Mouse (Mus musculus) naive thymus-derived CD4-positive, alpha-beta T cell, adult 2 months (primary cell): ENCODE results near the gene BC067074.
A peak's percentile ranks its signal among the peaks of the same experiment; 100 is the strongest.
"Not testable (repeated sequence)": the region's sequence is repeated elsewhere in the genome, so short reads cannot be mapped to it uniquely, and the experiment has no call there.

Experiments
- DNase-seq: peaks from one replicate; pipeline ENCODE4 v3.0.0-alpha.2; 2011; ENCODE audit warnings: low read depth

BC067074 gene

GRCm38 (mm10) chr13:113292975-113293706, at the start of gene BC067074:
Gene BC067074, plus strand, starts transcription at chr13:113293159.
- no peak for DNase-seq

DNA sequence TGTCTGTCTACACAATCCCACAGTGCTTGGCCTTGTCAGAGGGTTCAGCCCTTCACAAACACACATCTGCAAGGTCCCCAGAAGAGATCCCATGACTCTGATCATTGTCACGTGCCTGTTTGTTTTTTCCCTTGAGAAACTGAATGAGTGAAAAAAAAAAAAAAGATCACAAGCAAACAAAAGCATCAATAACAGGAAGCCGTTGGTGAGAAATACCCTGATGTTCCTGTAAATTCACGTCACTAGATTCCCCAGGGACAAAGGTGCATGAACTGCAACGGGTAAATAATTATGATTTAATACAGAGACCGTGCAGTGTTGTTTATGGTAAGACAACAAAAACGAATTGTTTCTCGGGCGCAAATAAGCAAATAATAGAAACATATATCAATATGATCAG, 47.9 kb upstream of the BC067074 start:
- no peak for DNase-seq

GRCm38 (mm10) chr13:113252580-113252979, 40.4 kb upstream of the BC067074 start:
- not testable (repeated sequence) for DNase-seq

- no peak for DNase-seq
Measured at GRCm38 (mm10) chr13:113256766-113257165, 36.2 kb upstream of the BC067074 start.

DNA sequence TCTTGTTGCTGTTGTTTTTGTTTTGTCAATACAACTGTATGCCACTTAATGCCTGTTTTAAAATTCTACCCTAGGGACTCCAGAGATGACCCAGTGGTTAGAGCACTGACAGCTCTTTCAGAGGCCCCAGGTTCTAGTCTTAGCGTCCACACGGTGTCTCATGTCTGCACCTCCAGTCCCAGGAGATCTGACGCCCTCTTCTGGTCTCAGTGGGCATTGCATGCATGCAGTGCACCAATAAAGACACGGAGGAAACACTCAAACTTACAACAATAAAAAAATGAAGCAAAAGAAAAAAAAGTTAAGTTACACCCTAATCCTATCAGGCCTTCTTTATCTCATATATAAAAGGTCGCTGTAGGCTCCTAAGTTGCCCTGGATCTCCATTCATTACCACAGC, 35.8 kb upstream of the BC067074 start:
- no peak for DNase-seq

DNA sequence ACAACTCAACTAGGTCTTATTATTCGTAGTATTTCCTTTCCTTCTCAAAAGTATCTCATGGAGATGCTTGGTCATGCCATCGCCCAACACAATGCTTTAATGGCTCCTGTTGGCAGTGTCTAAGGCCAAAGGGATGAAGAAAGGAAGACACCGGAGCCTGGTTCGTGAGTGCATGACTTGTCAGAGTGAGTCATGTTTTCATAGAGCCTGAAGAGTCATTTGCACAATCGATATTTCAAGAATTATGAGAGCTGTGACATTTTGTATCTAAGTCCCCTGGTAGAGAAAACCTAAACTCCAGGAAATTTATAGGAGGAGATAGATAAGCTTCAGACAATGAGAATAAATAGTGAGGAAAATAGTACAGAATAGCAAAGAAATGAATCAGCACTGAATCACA, 33.7 kb upstream of the BC067074 start:
- DNase-seq = no peak

- DNase-seq = no peak
Measured at GRCm38 (mm10) chr13:113262822-113263221, 30.1 kb upstream of the BC067074 start.

DNA sequence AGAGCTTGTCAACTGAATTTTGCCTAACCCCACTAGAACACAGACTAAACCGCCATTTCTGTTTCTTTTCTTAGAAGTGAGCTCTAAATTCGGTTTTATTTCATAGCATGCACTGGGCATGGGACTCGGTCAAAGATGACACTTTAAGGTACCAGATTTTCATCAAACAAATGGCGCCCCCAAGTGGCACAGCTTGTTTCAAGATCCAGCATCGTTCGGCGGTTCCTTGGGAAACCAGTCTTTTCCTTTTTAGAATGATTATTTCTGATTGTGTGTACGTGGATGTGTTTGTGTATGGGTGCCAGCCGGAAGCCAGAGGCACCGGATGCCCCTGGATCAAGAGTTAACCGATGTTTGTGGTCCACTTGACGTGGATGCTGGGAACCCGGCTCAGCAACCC, 27.7 kb upstream of the BC067074 start:
- DNase-seq = peak; percentile 52

GRCm38 (mm10) chr13:113266495-113266951, 26.4 kb upstream of the BC067074 start:
- DNase-seq = peak; percentile 78

DNA sequence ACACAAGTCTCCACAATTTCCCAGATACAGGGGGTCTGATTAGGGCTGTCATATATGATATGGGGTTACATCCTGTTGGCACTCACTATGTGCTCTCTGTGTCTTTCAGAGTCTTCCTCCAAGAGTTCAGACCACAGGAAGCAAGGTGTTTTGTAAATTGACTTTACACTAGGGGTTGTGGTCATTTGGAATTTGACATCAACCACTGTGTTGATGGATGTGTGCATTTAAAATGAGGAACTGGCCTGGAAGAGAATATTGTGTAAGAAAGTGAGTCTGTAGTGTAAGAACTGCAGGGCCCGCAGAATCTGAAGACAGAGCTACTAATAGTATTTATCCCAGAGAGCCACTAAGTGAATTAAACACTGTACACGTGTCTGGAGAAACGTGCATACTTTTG, 25.8 kb upstream of the BC067074 start:
- DNase-seq = no peak

- DNase-seq = peak; percentile 71
Measured at GRCm38 (mm10) chr13:113269777-113270776, 22.9 kb upstream of the BC067074 start.

DNA sequence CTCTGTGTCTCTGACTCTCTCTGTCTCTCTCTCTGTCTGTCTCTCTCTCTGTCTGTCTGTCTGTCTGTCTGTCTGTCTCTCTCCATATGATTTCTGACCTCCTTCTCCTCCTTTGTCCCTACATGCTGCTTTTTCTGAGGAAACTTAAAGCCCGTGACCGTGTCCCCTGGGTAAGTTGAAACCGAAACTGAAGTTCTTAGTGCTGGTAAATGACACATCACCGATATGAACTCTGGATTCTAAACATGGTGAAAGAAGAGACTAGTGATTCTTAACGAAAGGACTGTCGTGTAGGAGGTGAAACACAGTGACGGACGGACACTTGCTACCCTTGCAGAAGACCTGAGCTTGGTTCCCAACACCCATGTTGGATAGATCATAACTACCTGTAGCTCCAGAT, 21.8 kb upstream of the BC067074 start:
- DNase-seq = no peak

DNA sequence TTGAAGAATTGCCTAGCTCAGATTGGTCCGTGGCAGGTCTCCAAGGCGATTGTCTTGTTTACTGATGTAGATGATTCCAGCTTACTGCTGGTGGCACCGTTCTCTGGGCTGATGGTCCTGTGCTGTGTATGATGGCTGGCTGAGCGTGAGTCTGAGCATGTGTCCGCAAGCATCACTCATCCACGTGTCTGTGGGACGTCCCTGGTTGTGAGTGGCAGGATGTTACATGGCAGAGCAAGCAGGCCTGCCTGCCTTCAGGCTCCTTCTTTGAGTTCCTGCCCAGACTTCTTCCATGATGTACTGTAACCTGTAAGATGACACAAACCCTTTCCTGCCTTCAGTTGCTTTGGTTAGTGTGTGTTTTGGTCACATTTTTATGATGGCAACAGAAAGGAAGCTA, 5.8 kb upstream of the BC067074 start:
- DNase-seq = no peak

GRCm38 (mm10) chr13:113288210-113289197, 4.5 kb upstream of the BC067074 start:
- no peak for DNase-seq

DNA sequence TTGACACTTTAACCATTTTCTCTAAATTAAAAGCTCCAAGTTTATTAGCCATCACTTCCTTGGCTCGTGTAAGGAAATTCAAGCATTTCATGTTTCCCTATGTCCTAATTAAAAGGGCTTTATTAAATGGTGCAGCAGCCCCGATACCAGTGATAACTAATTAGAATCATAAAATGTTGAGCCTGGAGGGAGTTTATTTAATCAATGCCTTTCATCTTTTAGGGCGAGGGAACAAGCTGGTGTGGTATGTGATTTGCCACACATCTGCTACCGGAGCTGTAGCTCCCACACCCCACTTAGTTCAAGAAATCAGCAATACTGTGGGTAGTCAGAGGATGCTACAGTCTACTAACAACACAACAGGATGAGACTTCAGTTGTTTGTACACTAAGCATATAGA, 3.2 kb upstream of the BC067074 start:
- no peak for DNase-seq

GRCm38 (mm10) chr13:113292001-113292400, 958 bp upstream of the BC067074 start:
- DNase-seq = no peak

- DNase-seq = no peak
Measured at GRCm38 (mm10) chr13:113293707-113294432, 911 bp downstream of the BC067074 start.

DNA sequence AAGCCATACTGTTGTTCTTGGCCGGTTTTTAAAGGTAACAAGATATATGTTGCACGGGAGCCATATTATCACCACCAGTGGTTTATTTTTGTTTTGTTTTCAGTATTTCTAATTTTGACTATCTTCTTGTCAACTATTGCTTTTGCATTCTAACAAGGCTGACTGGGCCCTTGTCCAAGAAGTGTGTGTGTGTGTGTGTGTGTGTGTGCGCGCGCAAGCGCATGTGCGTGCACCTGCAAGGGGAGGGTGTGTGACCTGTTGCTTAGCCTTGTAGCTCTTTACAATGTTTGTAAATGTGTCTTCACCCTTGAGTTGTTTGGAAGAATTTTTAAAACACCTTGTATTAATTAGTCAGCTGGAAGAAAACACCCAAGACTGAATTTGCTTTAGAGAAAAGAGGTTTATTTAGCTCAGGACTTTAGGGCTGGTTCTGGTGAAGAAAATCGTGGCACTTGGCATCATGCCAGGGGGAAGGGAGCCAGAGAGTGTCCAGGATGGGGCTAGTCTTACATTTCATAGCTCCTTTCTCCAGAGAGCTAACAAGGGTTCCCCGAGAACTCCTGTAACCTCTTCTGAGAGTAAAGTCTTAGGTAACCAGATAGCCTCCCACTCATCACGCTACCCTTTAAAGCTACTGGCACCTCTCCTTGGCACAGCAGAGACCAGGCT, 3.0 kb downstream of the BC067074 start:
- no peak for DNase-seq

DNA sequence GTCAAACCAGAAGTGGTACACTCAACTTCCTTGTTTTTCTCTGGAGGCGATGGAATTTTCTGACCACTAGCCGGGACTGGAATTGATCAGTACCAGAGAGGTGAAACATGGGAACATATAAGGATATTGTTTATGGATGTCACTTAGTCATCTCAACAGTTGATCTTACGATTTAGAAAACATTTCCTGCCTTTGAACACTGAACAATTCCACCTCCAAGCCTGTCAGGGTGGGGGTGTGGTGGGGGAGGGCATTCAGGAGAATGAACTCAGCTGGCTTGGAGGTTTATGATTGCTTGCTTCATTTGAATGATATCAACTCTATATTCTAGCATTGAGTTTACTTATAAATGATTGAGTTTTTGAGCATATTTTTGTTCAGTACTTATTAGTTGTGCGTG, 13.6 kb downstream of the BC067074 start:
- no peak for DNase-seq

DNA sequence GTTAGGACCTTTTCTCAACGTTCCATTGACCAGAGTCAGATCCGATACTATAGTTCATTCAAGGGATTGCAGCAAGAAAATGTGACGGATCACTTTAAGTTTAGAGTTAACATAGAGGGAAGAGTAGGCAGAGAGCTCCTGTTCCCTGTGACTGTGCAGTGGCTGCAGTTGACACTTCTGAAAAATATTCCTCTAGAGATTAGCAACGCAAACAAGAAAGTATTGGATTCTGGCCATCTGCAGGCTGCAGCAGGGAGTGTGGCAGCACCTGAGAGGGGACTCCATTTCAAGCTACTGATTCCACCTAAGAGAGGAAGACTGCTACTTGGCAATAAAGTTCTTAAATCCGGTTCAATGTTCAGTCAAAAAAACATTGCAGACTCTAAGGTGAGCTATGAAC, 26.6 kb downstream of the BC067074 start:
- no peak for DNase-seq
